Mouse (Mus musculus) heart, embryonic 15.5 days (tissue): ENCODE measurements at regions not wholly inside any gene's neighbourhood (a gene's known extent, or its start where the extent isn't known, plus 50 kb on each side); places are given as distances from the start of the nearest gene placed in this dataset.
A peak's percentile ranks its signal among the peaks of the same experiment; 100 is the strongest.

Source experiments
- ATAC-seq: fragments of 200-750 bp; cut with Nextera tagmentation; replicated peaks from 2 replicates; pipeline ENCODE4 v1.8.0; 2017; ENCODE audit warnings: low read depth, moderate TSS enrichment; ENCODE audit not compliant: insufficient number of reproducible peaks, insufficient read depth, low FRiP score
- H3K27ac ChIP-seq: fragments of 300-500 bp; sonication (generic); 2 replicates; pipeline ENCODE4 v1.5.1; 2015; ENCODE audit warnings: mild to moderate bottlenecking, inconsistent platforms
- H3K27me3 ChIP-seq: fragments of 300-500 bp; sonication (generic); 2 replicates; pipeline ENCODE4 v1.6.1; 2015; ENCODE audit warnings: inconsistent platforms
- H3K36me3 ChIP-seq: fragments of 300-500 bp; sonication (generic); 2 replicates; pipeline ENCODE4 v1.6.1; 2015; ENCODE audit warnings: mild to moderate bottlenecking, inconsistent platforms
- H3K4me1 ChIP-seq: fragments of 300-500 bp; sonication (generic); replicated peaks from 2 replicates; pipeline ENCODE4 v1.6.1; 2015; ENCODE audit warnings: inconsistent platforms
- H3K4me2 ChIP-seq: fragments of 300-500 bp; sonication (generic); 2 replicates; pipeline ENCODE4 v1.6.1; 2015; ENCODE audit warnings: inconsistent platforms, mild to moderate bottlenecking, moderate library complexity
- H3K4me3 ChIP-seq: fragments of 300-500 bp; sonication (generic); 2 replicates; pipeline ENCODE4 v1.5.1; 2015; ENCODE audit warnings: mild to moderate bottlenecking, inconsistent platforms
- H3K9ac ChIP-seq: fragments of 300-500 bp; sonication (generic); 2 replicates; pipeline ENCODE4 v1.6.1; 2015; ENCODE audit warnings: mild to moderate bottlenecking, inconsistent platforms
- H3K9me3 ChIP-seq: fragments of 300-500 bp; sonication (generic); replicated peaks from 2 replicates; pipeline ENCODE4 v1.6.1; 2016; ENCODE audit warnings: inconsistent platforms
- WGBS: fragments of 180-500 bp; shearing (Covaris S2); methylation state at CpG from one replicate; pipeline ENCODE4 v1.1.7; 2015; ENCODE audit warnings: mixed read lengths; 5-methylcytosine and 5-hydroxymethylcytosine counted together

DNA sequence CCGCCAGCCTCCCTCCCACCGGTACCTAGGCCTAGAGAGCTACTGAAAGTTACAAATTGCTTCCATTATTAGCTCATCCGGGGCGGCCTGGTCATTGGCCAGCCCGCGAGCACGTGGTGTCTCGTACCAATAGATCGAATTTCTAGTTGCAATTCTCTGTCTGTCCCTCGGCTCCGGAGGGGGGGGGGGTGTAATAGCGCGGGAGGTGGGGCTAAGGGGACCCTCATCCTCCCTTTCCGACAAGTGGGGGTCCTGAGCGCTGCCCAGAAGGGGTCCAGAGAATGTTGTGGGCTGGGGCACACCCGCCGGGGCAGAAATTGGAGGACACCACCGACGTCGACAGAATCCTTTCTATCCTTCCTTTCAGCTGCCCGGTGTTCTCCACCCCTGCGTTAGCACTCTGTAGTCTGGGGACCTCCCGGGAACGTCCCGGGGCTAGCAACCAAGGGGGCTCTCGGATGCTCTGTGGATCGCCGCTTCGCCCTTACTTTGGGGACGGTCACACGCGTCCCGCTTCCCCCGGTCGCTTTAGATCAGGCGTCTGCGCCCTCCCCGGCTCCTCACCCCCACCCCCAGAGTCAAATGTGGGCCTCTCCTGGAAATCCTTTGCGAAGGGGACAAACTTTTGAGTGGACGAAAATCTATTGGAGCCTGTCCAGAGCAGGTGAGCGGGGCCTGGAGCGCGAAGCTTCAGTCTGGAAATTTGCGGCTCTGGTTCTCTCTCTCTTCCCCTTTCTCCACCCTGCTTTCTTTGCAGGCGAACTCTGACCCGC lies 64.6 kb downstream of the Smug1 start:
- Histone ChIP-seq H3K4me1 (peaks cover 11% of the 10 kb centered on the region), H3K4me2 (peak overlapping the region; percentile 79), H3K4me3 (peak overlapping the region; percentile 46), H3K9ac (no peak overlapping the region), H3K36me3 (no peaks in the 10 kb centered on the region), H3K9me3 (no peaks in the 10 kb centered on the region), H3K27ac (no peak overlapping the region), H3K27me3 (peaks cover 95% of the 10 kb centered on the region)
- no peak for ATAC-seq
- WGBS, result 2% methylated on average over 46 of the region's 46 CpGs

DNA sequence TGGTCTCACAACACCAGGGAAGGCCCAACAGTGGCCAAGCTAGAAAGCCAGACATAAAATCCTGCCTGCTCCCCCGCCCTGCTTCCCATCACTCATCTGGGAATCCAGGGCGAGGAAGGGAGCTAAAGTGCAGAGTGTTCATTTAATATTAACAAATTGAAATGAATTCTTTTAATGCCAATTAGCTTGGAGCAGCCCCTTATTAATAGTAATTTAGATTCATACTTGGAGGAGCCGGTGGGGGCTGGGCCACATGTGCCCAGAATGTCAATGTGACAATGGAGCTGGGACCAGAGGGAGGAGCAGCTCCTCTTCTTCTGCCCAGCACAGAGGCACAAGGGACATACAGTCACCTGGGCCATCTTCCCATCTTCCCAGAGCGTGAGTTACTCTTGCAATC lies 66.8 kb downstream of the Smug1 start:
- Histone ChIP-seq H3K36me3 (no peaks in the 10 kb centered on the region), H3K4me1 (peaks cover 11% of the 10 kb centered on the region), H3K4me2 (no peak overlapping the region), H3K9me3 (no peaks in the 10 kb centered on the region), H3K27ac (no peak overlapping the region), H3K27me3 (peaks cover 95% of the 10 kb centered on the region), H3K4me3 (no peak overlapping the region), H3K9ac (no peak overlapping the region)
- WGBS, result 60% methylated on average over 4 of the region's 4 CpGs
- ATAC-seq, result no peak

DNA sequence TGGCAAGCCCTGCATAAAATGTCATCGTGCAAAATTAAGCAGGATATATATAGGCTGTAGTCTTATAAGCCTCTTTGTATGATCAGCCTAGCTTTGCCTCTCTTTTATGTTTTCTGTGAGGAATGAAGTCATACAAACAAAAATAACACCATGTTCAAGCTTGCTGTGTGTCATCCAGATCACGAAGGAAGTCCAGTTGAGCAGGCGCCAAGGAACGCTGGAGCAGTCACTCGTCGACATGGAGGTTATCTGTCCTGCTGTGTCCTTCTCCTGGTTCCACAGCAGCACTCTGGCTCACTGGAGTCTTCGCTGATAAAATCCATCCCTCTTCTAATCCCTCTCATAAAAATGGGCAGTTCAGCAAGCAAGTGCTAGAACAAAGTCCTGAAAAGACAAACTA lies 72.4 kb downstream of the Smug1 start:
- Histone ChIP-seq H3K4me1 (no peaks in the 10 kb centered on the region), H3K27me3 (peaks cover 92% of the 10 kb centered on the region), H3K9me3 (no peaks in the 10 kb centered on the region), H3K27ac (no peak overlapping the region), H3K9ac (no peak overlapping the region), H3K4me3 (no peak overlapping the region), H3K4me2 (no peak overlapping the region), H3K36me3 (no peaks in the 10 kb centered on the region)
- ATAC-seq, result 0 out of 2 replicates have a peak, but pooled peaks have one; percentile 27
- 32% methylated on average over 7 of the region's 7 CpGs for WGBS

DNA sequence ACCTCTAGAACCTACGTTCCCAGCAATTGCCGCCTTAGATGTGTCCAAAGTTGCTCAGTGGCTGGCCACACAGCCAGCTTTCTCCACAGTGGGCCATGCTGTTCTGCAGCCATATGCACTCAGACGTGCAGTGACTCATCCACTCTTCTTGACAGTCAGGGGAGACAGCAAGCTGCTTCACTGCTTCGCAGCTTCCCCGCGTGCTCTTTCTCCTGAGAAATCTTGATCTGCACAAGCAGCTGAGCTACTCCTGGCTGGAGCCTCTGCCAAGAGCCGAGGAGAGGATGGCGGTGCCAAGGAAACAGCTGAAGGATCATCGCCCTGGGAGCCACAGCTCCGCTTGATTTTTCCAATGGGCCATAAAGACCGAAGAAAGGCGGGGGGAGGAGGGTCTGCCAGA lies 73.2 kb downstream of the Smug1 start:
- H3K27ac ChIP-seq, result no peak overlapping the region
- no peaks in the 10 kb centered on the region for H3K36me3 ChIP-seq
- H3K27me3 ChIP-seq, result peaks cover 95% of the 10 kb centered on the region
- no peak overlapping the region for H3K9ac ChIP-seq
- H3K4me2 ChIP-seq, result no peak overlapping the region
- no peaks in the 10 kb centered on the region for H3K9me3 ChIP-seq
- H3K4me1 ChIP-seq, result no peaks in the 10 kb centered on the region
- H3K4me3 ChIP-seq, result no peak overlapping the region
- no peak for ATAC-seq
- WGBS, result 60% methylated on average over 12 of the region's 12 CpGs

DNA sequence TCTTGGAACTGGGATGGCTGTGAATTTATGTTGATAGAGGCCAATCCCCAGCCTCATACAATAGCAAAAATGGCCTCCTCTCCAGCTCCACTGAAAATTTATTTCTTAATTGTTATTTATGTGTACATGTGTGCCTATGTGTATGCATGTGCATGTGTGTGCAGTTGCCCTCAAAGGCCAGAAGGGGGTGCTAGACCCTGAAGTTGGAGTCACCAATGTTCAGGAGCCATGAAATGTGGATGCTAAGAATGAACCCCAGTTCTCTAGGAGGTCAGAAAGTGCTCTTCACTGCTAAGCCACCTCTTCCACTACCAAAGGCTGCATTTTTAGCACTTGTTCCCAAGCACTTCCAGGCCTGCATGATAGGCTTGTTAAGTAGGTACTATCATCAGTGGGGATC lies 73.8 kb downstream of the Hoxc4 start:
- Histone ChIP-seq H3K4me2 (no peak overlapping the region), H3K27ac (no peak overlapping the region), H3K27me3 (peaks cover 95% of the 10 kb centered on the region), H3K4me3 (no peak overlapping the region), H3K9me3 (no peaks in the 10 kb centered on the region), H3K36me3 (no peaks in the 10 kb centered on the region), H3K9ac (no peak overlapping the region), H3K4me1 (no peaks in the 10 kb centered on the region)
- ATAC-seq, result no peak

DNA sequence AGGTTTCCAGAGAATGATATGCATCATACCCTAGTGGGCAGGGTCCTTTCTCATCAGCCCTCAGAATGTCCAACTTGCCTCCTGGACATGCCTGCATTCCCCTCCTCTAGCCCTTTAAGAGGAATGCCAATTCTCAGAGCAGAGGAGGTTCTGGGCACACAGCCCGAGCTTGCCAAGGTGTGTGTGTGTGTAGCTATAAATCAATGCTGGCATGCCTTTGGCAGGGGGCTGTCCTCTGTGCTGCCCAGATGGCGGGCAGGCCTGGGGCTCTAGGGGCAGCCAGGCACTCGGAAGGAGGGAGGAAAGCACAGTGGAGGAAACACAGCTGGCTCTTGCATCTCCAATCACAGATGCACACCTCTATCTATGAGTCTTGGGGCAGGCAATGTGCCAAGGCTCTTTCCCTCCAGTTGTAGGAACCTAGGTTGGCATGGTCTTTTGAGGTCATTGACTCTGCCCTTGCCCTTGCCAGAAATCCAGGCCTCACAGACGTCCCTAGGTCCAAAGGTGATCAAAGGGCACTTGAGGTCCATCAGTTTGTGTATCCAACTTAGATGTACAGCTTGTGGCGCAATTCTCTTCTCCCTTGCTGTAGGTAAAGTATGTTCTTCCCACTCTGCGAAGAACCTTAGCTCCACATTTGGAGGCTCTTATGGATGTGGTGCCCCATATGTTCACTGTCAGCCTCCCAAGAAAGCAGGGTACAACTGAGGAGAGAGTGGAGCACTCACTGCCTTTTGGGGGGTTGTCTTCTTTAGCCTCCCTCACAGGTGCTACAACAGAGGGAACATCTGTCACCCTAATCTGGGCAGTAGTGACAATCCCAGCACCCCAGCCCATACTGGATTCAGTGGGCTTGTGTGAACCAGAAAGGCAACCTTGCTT lies 71.8 kb downstream of the Hoxc4 start:
- 46% methylated on average over 6 of the region's 6 CpGs for WGBS
- Histone ChIP-seq H3K4me1 (peaks cover 18% of the 10 kb centered on the region), H3K27me3 (peaks cover 95% of the 10 kb centered on the region), H3K4me3 (no peak overlapping the region), H3K9me3 (no peaks in the 10 kb centered on the region), H3K27ac (no peak overlapping the region), H3K4me2 (no peak overlapping the region), H3K9ac (no peak overlapping the region), H3K36me3 (no peaks in the 10 kb centered on the region)
- no peak for ATAC-seq

DNA sequence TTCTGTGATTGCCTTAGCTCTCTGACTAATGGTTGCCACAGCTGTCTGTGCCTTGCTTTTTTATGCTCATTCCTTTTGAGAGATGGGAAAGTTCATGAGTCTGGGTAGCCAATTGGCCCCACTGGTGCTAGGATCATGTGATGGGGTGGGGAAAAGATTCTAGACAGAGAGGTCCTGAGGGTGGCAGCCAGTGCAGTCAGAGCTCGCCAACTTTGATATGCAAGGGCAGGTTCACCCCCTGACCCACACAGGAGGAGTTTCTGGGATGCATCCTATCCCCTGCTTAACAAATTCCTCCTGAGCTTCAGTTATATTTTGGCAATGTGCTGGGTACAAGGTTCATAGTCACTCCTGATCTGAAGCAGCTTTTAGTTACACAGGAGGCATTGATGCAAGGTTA lies 71.1 kb downstream of the Hoxc4 start:
- H3K4me2 ChIP-seq, result no peak overlapping the region
- H3K27me3 ChIP-seq, result peaks cover 95% of the 10 kb centered on the region
- 21% methylated on average over 1 of the region's 1 CpGs for WGBS

DNA sequence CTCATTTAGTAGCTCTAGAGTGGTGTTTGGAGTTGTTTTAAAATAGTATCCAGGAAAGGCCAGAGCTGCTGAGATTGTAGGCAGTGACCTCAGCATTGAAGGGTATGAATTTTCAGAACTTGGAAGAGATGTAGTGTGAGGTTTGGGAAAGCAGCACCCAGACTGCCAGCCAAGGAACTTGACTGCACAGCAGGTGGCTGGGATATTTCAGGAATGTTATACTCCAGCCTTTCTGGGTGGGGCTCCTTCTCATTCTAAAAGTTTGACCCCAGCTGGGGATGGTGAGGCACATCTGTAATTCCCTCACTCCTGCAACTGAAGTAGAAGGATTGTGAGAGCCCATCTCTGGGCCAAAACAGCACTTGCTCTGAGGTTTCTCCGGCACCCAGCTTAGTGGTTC lies 70.7 kb downstream of the Hoxc4 start:
- H3K27ac ChIP-seq, result no peak overlapping the region
- ATAC-seq, result no peak
- peaks cover 18% of the 10 kb centered on the region for H3K4me1 ChIP-seq
- no peak overlapping the region for H3K4me2 ChIP-seq
- peaks cover 96% of the 10 kb centered on the region for H3K27me3 ChIP-seq
- 71% methylated on average over 1 of the region's 1 CpGs for WGBS
- no peaks in the 10 kb centered on the region for H3K36me3 ChIP-seq
- H3K9ac ChIP-seq, result no peak overlapping the region
- no peaks in the 10 kb centered on the region for H3K9me3 ChIP-seq
- no peak overlapping the region for H3K4me3 ChIP-seq

More for the DNA sequence above, 71.1 kb downstream of the Hoxc4 start:
- Histone ChIP-seq H3K4me3 (no peak overlapping the region), H3K9ac (no peak overlapping the region), H3K4me1 (peaks cover 18% of the 10 kb centered on the region), H3K36me3 (no peaks in the 10 kb centered on the region), H3K27ac (no peak overlapping the region), H3K9me3 (no peaks in the 10 kb centered on the region)
- no peak for ATAC-seq

DNA sequence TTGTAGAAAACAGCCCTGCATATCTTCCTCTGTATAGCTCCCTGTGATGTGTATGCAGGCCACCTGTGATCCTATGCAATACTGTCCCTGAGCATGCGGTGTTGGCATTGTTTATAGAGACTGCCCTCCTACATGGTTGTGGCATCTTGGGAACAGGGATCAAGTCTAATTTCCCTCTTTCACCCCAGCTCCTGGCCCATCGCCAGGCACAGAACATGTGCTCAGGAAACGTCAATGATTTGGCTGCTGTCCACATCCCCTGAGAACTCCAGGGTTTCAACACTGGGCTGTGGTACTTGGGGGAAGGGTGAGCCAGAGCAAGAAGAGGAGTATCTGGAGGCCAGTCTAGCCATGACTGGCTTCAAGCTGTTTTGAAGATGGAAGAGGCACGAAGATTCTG lies 68.5 kb downstream of the Hoxc4 start:
- no peak overlapping the region for H3K27ac ChIP-seq
- H3K4me1 ChIP-seq, result peaks cover 18% of the 10 kb centered on the region
- no peak overlapping the region for H3K4me2 ChIP-seq
- no peak overlapping the region for H3K4me3 ChIP-seq
- H3K36me3 ChIP-seq, result no peaks in the 10 kb centered on the region
- 20% methylated on average over 4 of the region's 4 CpGs for WGBS
- no peak overlapping the region for H3K9ac ChIP-seq
- H3K9me3 ChIP-seq, result no peaks in the 10 kb centered on the region
- ATAC-seq, result 0 out of 2 replicates have a peak, but pooled peaks have one; percentile 65
- peaks cover 98% of the 10 kb centered on the region for H3K27me3 ChIP-seq

DNA sequence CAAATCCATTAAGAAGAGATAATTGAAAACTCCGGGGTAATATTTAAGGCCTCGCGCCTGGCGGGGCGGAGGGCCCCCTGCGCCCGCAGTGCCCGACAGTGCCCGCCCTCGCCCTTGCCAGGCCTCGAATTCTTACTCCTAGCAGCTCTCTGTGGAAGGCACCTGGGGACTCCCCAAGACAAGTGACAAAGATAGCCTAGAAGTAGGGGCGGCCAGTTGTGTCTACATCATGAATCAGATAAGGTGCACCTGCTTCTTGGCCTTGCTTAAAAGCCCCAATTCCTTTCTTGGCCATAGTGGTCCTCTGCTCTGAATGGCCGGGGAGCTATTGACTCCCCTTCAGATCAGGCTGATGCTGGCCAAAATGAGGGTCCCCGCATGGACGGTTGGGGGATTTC lies 67.9 kb downstream of the Hoxc4 start:
- Histone ChIP-seq H3K4me1 (peaks cover 18% of the 10 kb centered on the region), H3K4me2 (peak overlapping the region; percentile 53), H3K27ac (no peak overlapping the region), H3K9me3 (no peaks in the 10 kb centered on the region), H3K4me3 (no peak overlapping the region), H3K27me3 (peaks cover 100% of the 10 kb centered on the region), H3K9ac (no peak overlapping the region), H3K36me3 (no peaks in the 10 kb centered on the region)
- ATAC-seq, result no peak
- 12% methylated on average over 15 of the region's 15 CpGs for WGBS
